Mouse (Mus musculus) hindbrain, postnatal 0 days (tissue): Measurements from ENCODE around the gene Stk39. TPM values are rescaled to one million over a fixed set of nuclear protein-coding genes. Genes with fewer than 3 reads are reported as not detected.

Experiments used
- ATAC-seq: fragments of 200-750 bp; cut with Nextera tagmentation; 2 replicates; pipeline ENCODE4 v1.8.0; 2017; ENCODE audit warnings: mild to moderate bottlenecking, moderate TSS enrichment, moderate library complexity
- DNase-seq: peaks from one replicate; pipeline ENCODE4 v3.0.0-alpha.2; 2015; ENCODE audit warnings: low spot score
- H3K27ac ChIP-seq: fragments of 300-500 bp; sonication (generic); 2 replicates; pipeline ENCODE4 v1.5.1; 2014; ENCODE audit warnings: mild to moderate bottlenecking
- H3K27me3 ChIP-seq: fragments of 300-500 bp; sonication (generic); 2 replicates; pipeline ENCODE4 v1.6.1; 2014; ENCODE audit warnings: low read length, mixed read lengths; ENCODE audit not compliant: insufficient read depth
- H3K36me3 ChIP-seq: fragments of 300-500 bp; sonication (generic); 2 replicates; pipeline ENCODE4 v1.6.1; 2014; ENCODE audit warnings: low read length, mixed read lengths; ENCODE audit not compliant: insufficient read depth
- H3K4me1 ChIP-seq: fragments of 300-500 bp; sonication (generic); 2 replicates; pipeline ENCODE4 v1.6.1; 2014; ENCODE audit warnings: antibody characterized with exemption, low read length, mixed read lengths; ENCODE audit not compliant: insufficient read depth
- H3K4me2 ChIP-seq: fragments of 300-500 bp; sonication (generic); 2 replicates; pipeline ENCODE4 v1.6.1; 2014; ENCODE audit warnings: low read depth, mild to moderate bottlenecking, low read length, moderate library complexity, mixed read lengths
- H3K4me3 ChIP-seq: fragments of 300-500 bp; sonication (generic); 2 replicates; pipeline ENCODE4 v1.5.1; 2014; ENCODE audit warnings: low read length
- H3K9ac ChIP-seq: fragments of 300-500 bp; sonication (generic); replicated peaks from 2 replicates; pipeline ENCODE4 v1.6.1; 2014; ENCODE audit warnings: mild to moderate bottlenecking, low read length, moderate library complexity, mixed read lengths
- H3K9me3 ChIP-seq: fragments of 300-500 bp; sonication (generic); 2 replicates; pipeline ENCODE4 v1.6.1; 2016; ENCODE audit warnings: low read length, mixed read lengths
- CTCF ChIP-seq: IDR thresholded peaks from 2 replicates; pipeline ENCODE4 v1.5.1; 2016; ENCODE audit warnings: antibody characterized with exemption, control low read depth, low read depth
- WGBS: fragments of 180-500 bp; shearing (Covaris S2); extraction: QIAGEN DNeasy Blood & Tissue Kit; methylation state at CpG from one replicate; pipeline ENCODE4 v1.1.7; 2014; 5-methylcytosine and 5-hydroxymethylcytosine counted together
- polyA plus RNA-seq: library from polyadenylated mRNA; unstranded; fragments of >200 nt; fragmentation: Nextera tagmentation; extraction: Ambion mirVana; gene quantifications from 2 replicates; pipeline ENCODE4 v1.2.1, GENCODE M21; 2015
- total RNA-seq: library from RNA; depleted of rRNA; stranded (reverse); fragments of >200 nt; gene quantifications from 2 replicates; pipeline ENCODE4 v1.2.3, GENCODE M21; 2014

The Stk39 gene
- total and polyA plus RNA-seq, 2 experiments from 2014 or later = 30.8 to 38.4 TPM

- no peak for DNase-seq
- no peak overlapping the region for H3K27ac ChIP-seq
- no peaks in the 10 kb centered on the region for H3K4me1 ChIP-seq
- H3K36me3 ChIP-seq = peaks cover 3% of the 10 kb centered on the region; the same call in 1 of the 2 replicates
- TF ChIP-seq CTCF = no peak
- H3K4me3 ChIP-seq = no peak overlapping the region
- no peaks in the 10 kb centered on the region for H3K27me3 ChIP-seq
- H3K9ac ChIP-seq = no peak overlapping the region
- no peak overlapping the region for H3K4me2 ChIP-seq
- ATAC-seq = no peak
- no peaks in the 10 kb centered on the region for H3K9me3 ChIP-seq
- WGBS = 89% methylated on average over 4 of the region's 4 CpGs
These were observed 202.4 kb downstream of the Stk39 start for GRCm38 (mm10) chr2:68269646-68270045.

GRCm38 (mm10) chr2:68264826-68265225 lies 207.2 kb downstream of the Stk39 start:
- Histone ChIP-seq H3K9ac (no peak overlapping the region), H3K27ac (no peak overlapping the region), H3K36me3 (no peaks in the 10 kb centered on the region), H3K27me3 (no peaks in the 10 kb centered on the region), H3K4me3 (no peak overlapping the region), H3K4me1 (no peaks in the 10 kb centered on the region), H3K4me2 (no peak overlapping the region), H3K9me3 (no peaks in the 10 kb centered on the region)
- ATAC-seq = no peak
- 81% methylated on average over 5 of the region's 5 CpGs for WGBS
- no peak for DNase-seq
- no peak for TF ChIP-seq CTCF

- H3K4me3 ChIP-seq = no peak overlapping the region
- DNase-seq (no peak), ATAC-seq (no peak)
- H3K36me3 ChIP-seq = no peaks in the 10 kb centered on the region
- no peaks in the 10 kb centered on the region for H3K4me1 ChIP-seq
- no peaks in the 10 kb centered on the region for H3K27me3 ChIP-seq
- WGBS = 95% methylated on average over 2 of the region's 2 CpGs
- H3K4me2 ChIP-seq = no peak overlapping the region
- TF ChIP-seq CTCF = no peak
- H3K9me3 ChIP-seq = no peaks in the 10 kb centered on the region
- H3K27ac ChIP-seq = no peak overlapping the region
- H3K9ac ChIP-seq = no peak overlapping the region
These were observed 211.2 kb downstream of the Stk39 start for GRCm38 (mm10) chr2:68260911-68261310.

GRCm38 (mm10) chr2:68257571-68257970 lies 214.5 kb downstream of the Stk39 start:
- no peak for ATAC-seq
- Histone ChIP-seq H3K4me2 (no peak overlapping the region), H3K36me3 (no peaks in the 10 kb centered on the region), H3K9me3 (no peaks in the 10 kb centered on the region), H3K27ac (no peak overlapping the region), H3K27me3 (no peaks in the 10 kb centered on the region), H3K9ac (no peak overlapping the region), H3K4me1 (no peaks in the 10 kb centered on the region), H3K4me3 (no peak overlapping the region)
- 70% methylated on average over 6 of the region's 6 CpGs for WGBS
- TF ChIP-seq CTCF = no peak
- DNase-seq = no peak

GRCm38 (mm10) chr2:68256472-68256871 lies 215.6 kb downstream of the Stk39 start:
- H3K27me3 ChIP-seq = no peaks in the 10 kb centered on the region
- ATAC-seq (no peak), DNase-seq (no peak)
- H3K4me1 ChIP-seq = no peaks in the 10 kb centered on the region
- no peak overlapping the region for H3K4me3 ChIP-seq
- H3K36me3 ChIP-seq = no peaks in the 10 kb centered on the region
- WGBS = 77% methylated on average over 8 of the region's 8 CpGs
- no peak for TF ChIP-seq CTCF
- H3K9me3 ChIP-seq = no peaks in the 10 kb centered on the region
- H3K9ac ChIP-seq = no peak overlapping the region
- H3K4me2 ChIP-seq = no peak overlapping the region
- H3K27ac ChIP-seq = no peak overlapping the region

GRCm38 (mm10) chr2:68254756-68255155 lies 217.3 kb downstream of the Stk39 start:
- H3K36me3 ChIP-seq = no peaks in the 10 kb centered on the region
- no peak for DNase-seq
- no peak for TF ChIP-seq CTCF
- H3K27ac ChIP-seq = no peak overlapping the region
- ATAC-seq = no peak
- H3K4me2 ChIP-seq = no peak overlapping the region
- H3K9me3 ChIP-seq = no peaks in the 10 kb centered on the region
- WGBS = 86% methylated on average over 4 of the region's 4 CpGs
- H3K4me3 ChIP-seq = no peak overlapping the region
- H3K9ac ChIP-seq = no peak overlapping the region
- H3K27me3 ChIP-seq = no peaks in the 10 kb centered on the region
- no peaks in the 10 kb centered on the region for H3K4me1 ChIP-seq

GRCm38 (mm10) chr2:68253222-68253621 lies 218.8 kb downstream of the Stk39 start:
- Histone ChIP-seq H3K4me2 (no peak overlapping the region), H3K9me3 (no peaks in the 10 kb centered on the region), H3K27me3 (no peaks in the 10 kb centered on the region), H3K27ac (no peak overlapping the region), H3K4me3 (no peak overlapping the region), H3K36me3 (no peaks in the 10 kb centered on the region), H3K4me1 (no peaks in the 10 kb centered on the region), H3K9ac (no peak overlapping the region)
- TF ChIP-seq CTCF = no peak
- DNase-seq (no peak), ATAC-seq (no peak)
- WGBS = 76% methylated on average over 2 of the region's 2 CpGs
